Mouse (Mus musculus) MEL (cell line): ENCODE data around the gene Gpr1. TPM values are rescaled to one million over a fixed set of nuclear protein-coding genes. Genes with fewer than 3 reads are reported as not detected.

Source experiments
- DNase-seq: peaks from one replicate; pipeline ENCODE4 v3.0.0; 2011; ENCODE audit warnings: low read depth, low spot score
- H3K27ac ChIP-seq: 2 replicates; pipeline ENCODE4 v1.5.1; 2012; ENCODE audit warnings: low read depth, mild to moderate bottlenecking, control low read depth, low read length, moderate library complexity; ENCODE audit not compliant: control insufficient read depth
- H3K27me3 ChIP-seq, 2 experiments: fragments of 150-350 bp in 1 of 2; sonication (generic) in 1 of 2; 2 replicates each; pipeline ENCODE4 v1.6.1; 2012; ENCODE audit warnings: low read length in 2 of 2, mild to moderate bottlenecking in 2 of 2, improper control_type of control experiment in 1 of 2, moderate library complexity in 1 of 2; ENCODE audit not compliant: insufficient read depth in 2 of 2, control insufficient read depth in 1 of 2
- H3K36me3 ChIP-seq, 2 experiments: 2 replicates each; pipeline ENCODE4 v1.6.1; 2012 to 2014; ENCODE audit warnings: low read length in 2 of 2, improper control_type of control experiment in 1 of 2, inconsistent platforms in 1 of 2, mild to moderate bottlenecking in 1 of 2; ENCODE audit not compliant: insufficient read depth in 2 of 2, control insufficient read depth in 1 of 2
- H3K4me1 ChIP-seq, 2 experiments: fragments of 150-350 bp in 1 of 2; sonication (generic) in 1 of 2; 2 replicates each; pipeline ENCODE4 v1.6.1; 2012; ENCODE audit warnings: low read length in 2 of 2, improper control_type of control experiment in 1 of 2, mild to moderate bottlenecking in 1 of 2; ENCODE audit not compliant: insufficient read depth in 2 of 2, control insufficient read depth in 1 of 2
- H3K4me3 ChIP-seq, 2 experiments: fragments of 150-350 bp in 1 of 2; sonication (generic) in 1 of 2; 2 replicates each; pipeline ENCODE4 v1.5.1; 2012; ENCODE audit warnings: low read depth in 2 of 2, low read length in 2 of 2, mild to moderate bottlenecking in 2 of 2, moderate library complexity in 2 of 2, control low read depth in 1 of 2, improper control_type of control experiment in 1 of 2; ENCODE audit not compliant: control insufficient read depth in 1 of 2, insufficient read depth in 1 of 2
- H3K79me2 ChIP-seq: 2 replicates; pipeline ENCODE4 v1.6.1; 2012; ENCODE audit warnings: mild to moderate bottlenecking, low read length, moderate library complexity; ENCODE audit not compliant: control insufficient read depth, poor library complexity, insufficient read depth
- H3K9ac ChIP-seq: 2 replicates; pipeline ENCODE4 v1.6.1; 2012; ENCODE audit warnings: low read depth, mild to moderate bottlenecking, control low read depth, low read length, moderate library complexity; ENCODE audit not compliant: control insufficient read depth, poor library complexity, severe bottlenecking
- H3K9me3 ChIP-seq: fragments of 150-350 bp; sonication (generic); replicated peaks from 2 replicates; pipeline ENCODE4 v1.6.1; 2012; ENCODE audit warnings: mild to moderate bottlenecking, low read length, improper control_type of control experiment, moderate library complexity; ENCODE audit not compliant: insufficient read depth
- CHD1 ChIP-seq: IDR thresholded peaks from 2 replicates; pipeline ENCODE4 v1.6.1; 2012; ENCODE audit warnings: low read depth, mild to moderate bottlenecking, inconsistent platforms, low read length, improper control_type of control experiment
- CHD2 ChIP-seq: IDR thresholded peaks from 2 replicates; pipeline ENCODE4 v1.6.1; 2011; ENCODE audit warnings: low read length, improper control_type of control experiment
- CTCF ChIP-seq, 3 experiments: IDR thresholded peaks in 2 of 3; conservative IDR thresholded peaks in 1 of 3; 2 replicates each; pipeline ENCODE4 v1.5.1; 2011 to 2012; ENCODE audit warnings: low read length in 3 of 3, low read depth in 2 of 3, mild to moderate bottlenecking in 2 of 3, improper control_type of control experiment in 1 of 3, inconsistent platforms in 1 of 3, mixed read lengths in 1 of 3, moderate library complexity in 1 of 3; ENCODE audit not compliant: control insufficient read depth in 1 of 3, insufficient read depth in 1 of 3, poor library complexity in 1 of 3, severe bottlenecking in 1 of 3
- ELF1 ChIP-seq: IDR thresholded peaks from 2 replicates; pipeline ENCODE4 v1.6.1; 2014; ENCODE audit warnings: low read depth, mild to moderate bottlenecking, inconsistent platforms, low read length, improper control_type of control experiment, moderate library complexity
- ETS1 ChIP-seq: IDR thresholded peaks from 2 replicates; pipeline ENCODE4 v1.6.1; 2012; ENCODE audit warnings: low read depth, mild to moderate bottlenecking, inconsistent platforms, low read length, improper control_type of control experiment, moderate library complexity
- GABPA ChIP-seq: IDR thresholded peaks from 2 replicates; pipeline ENCODE4 v1.6.1; 2012; ENCODE audit warnings: low read depth, mild to moderate bottlenecking, inconsistent platforms, low read length, improper control_type of control experiment, moderate library complexity
- KAT2A ChIP-seq: conservative IDR thresholded peaks from 2 replicates; pipeline ENCODE4 v1.6.1; 2012; ENCODE audit warnings: low read depth, low read length, improper control_type of control experiment, inconsistent platforms
- MAFK ChIP-seq: IDR thresholded peaks from 2 replicates; pipeline ENCODE4 v1.6.1; 2011; ENCODE audit warnings: low read depth, mild to moderate bottlenecking, low read length, improper control_type of control experiment, borderline replicate concordance
- MAX ChIP-seq: IDR thresholded peaks from 2 replicates; pipeline ENCODE4 v1.6.1; 2011; ENCODE audit warnings: low read length, improper control_type of control experiment
- MAZ ChIP-seq: IDR thresholded peaks from 2 replicates; pipeline ENCODE4 v1.6.1; 2012; ENCODE audit warnings: low read depth, mild to moderate bottlenecking, inconsistent platforms, low read length, improper control_type of control experiment
- MEF2A ChIP-seq: IDR thresholded peaks from 2 replicates; pipeline ENCODE4 v1.6.1; 2014; ENCODE audit warnings: low read depth, mild to moderate bottlenecking, inconsistent platforms, low read length, improper control_type of control experiment; ENCODE audit not compliant: poor library complexity, insufficient replicate concordance, severe bottlenecking; ENCODE audit errors: extremely low read depth
- MXI1 ChIP-seq: IDR thresholded peaks from 2 replicates; pipeline ENCODE4 v1.6.1; 2011; ENCODE audit warnings: mild to moderate bottlenecking, low read depth, low read length, improper control_type of control experiment
- MYC ChIP-seq: IDR thresholded peaks from 2 replicates; pipeline ENCODE4 v1.6.1; 2011; ENCODE audit warnings: low read depth, mild to moderate bottlenecking, low read length, improper control_type of control experiment, moderate library complexity
- NELFE ChIP-seq: IDR thresholded peaks from 2 replicates; pipeline ENCODE4 v1.6.1; 2011; ENCODE audit warnings: low read depth, low read length, improper control_type of control experiment
- POLR2A ChIP-seq, 2 experiments: IDR thresholded peaks; 2 replicates each; pipeline ENCODE4 v1.6.1; 2011 to 2012; ENCODE audit warnings: low read length in 2 of 2, mild to moderate bottlenecking in 2 of 2, control low read depth in 1 of 2, improper control_type of control experiment in 1 of 2, low read depth in 1 of 2, moderate library complexity in 1 of 2; ENCODE audit not compliant: control insufficient read depth in 1 of 2, insufficient read depth in 1 of 2, poor library complexity in 1 of 2
- POLR2AphosphoS2 ChIP-seq: IDR thresholded peaks from 2 replicates; pipeline ENCODE4 v1.6.1; 2011; ENCODE audit warnings: low read length, improper control_type of control experiment
- POLR2AphosphoS5 ChIP-seq: IDR thresholded peaks from 2 replicates; pipeline ENCODE4 v1.6.1; 2012; ENCODE audit warnings: low read depth, borderline replicate concordance, mild to moderate bottlenecking, inconsistent platforms, low read length, moderate library complexity, mixed read lengths
- RAD21 ChIP-seq: IDR thresholded peaks from 2 replicates; pipeline ENCODE4 v1.6.1; 2011; ENCODE audit warnings: mild to moderate bottlenecking, low read depth, low read length, improper control_type of control experiment
- RCOR1 ChIP-seq: IDR thresholded peaks from 2 replicates; pipeline ENCODE4 v1.6.1; 2012; ENCODE audit warnings: low read depth, mild to moderate bottlenecking, inconsistent platforms, low read length, improper control_type of control experiment
- SMC3 ChIP-seq: IDR thresholded peaks from 2 replicates; pipeline ENCODE4 v1.6.1; 2011; ENCODE audit warnings: low read depth, low read length, improper control_type of control experiment
- TAL1 ChIP-seq: IDR thresholded peaks from 2 replicates; pipeline ENCODE4 v1.6.1; 2012; ENCODE audit warnings: mild to moderate bottlenecking, inconsistent platforms, low read length, moderate library complexity, mixed read lengths
- TCF12 ChIP-seq: IDR thresholded peaks from 2 replicates; pipeline ENCODE4 v1.6.1; 2014; ENCODE audit warnings: low read depth, mild to moderate bottlenecking, inconsistent platforms, low read length, improper control_type of control experiment, moderate library complexity
- USF1 ChIP-seq: IDR thresholded peaks from 2 replicates; pipeline ENCODE4 v1.6.1; 2014; ENCODE audit warnings: low read depth, mild to moderate bottlenecking, inconsistent platforms, low read length, improper control_type of control experiment, moderate library complexity
- ZKSCAN1 ChIP-seq: IDR thresholded peaks from 2 replicates; pipeline ENCODE4 v1.6.1; 2012; ENCODE audit warnings: low read depth, mild to moderate bottlenecking, inconsistent platforms, low read length, improper control_type of control experiment, moderate library complexity
- ZMIZ1 ChIP-seq: IDR thresholded peaks from 2 replicates; pipeline ENCODE4 v1.6.1; 2012; ENCODE audit warnings: low read depth, mild to moderate bottlenecking, inconsistent platforms, low read length, improper control_type of control experiment, moderate library complexity
- ZNF384 ChIP-seq: IDR thresholded peaks from 2 replicates; pipeline ENCODE4 v1.6.1; 2012; ENCODE audit warnings: low read depth, mild to moderate bottlenecking, inconsistent platforms, low read length, improper control_type of control experiment
- polyA plus RNA-seq, 2 experiments: library from polyadenylated mRNA; stranded (reverse) in 1 of 2; unstranded in 1 of 2; fragments of >175 nt in 1 of 2; fragments of >200 nt in 1 of 2; gene quantifications; 2 replicates each; pipeline versions ENCODE4 v1.2.1 to v1.2.4; 2012; ENCODE audit warnings: low replicate concordance in 2 of 2, low read depth in 1 of 2; ENCODE audit not compliant: insufficient read length in 2 of 2, insufficient read depth in 1 of 2, missing spikeins in 1 of 2
- total RNA-seq: library from RNA; depleted of rRNA; stranded (reverse); fragments of 300-350 nt; gene quantifications from 2 replicates; pipeline ENCODE4 v1.2.3, GENCODE M21; 2012

Gene Gpr1
- total and polyA plus RNA-seq, 3 experiments: 0.04 TPM; not detected in 2

DNA sequence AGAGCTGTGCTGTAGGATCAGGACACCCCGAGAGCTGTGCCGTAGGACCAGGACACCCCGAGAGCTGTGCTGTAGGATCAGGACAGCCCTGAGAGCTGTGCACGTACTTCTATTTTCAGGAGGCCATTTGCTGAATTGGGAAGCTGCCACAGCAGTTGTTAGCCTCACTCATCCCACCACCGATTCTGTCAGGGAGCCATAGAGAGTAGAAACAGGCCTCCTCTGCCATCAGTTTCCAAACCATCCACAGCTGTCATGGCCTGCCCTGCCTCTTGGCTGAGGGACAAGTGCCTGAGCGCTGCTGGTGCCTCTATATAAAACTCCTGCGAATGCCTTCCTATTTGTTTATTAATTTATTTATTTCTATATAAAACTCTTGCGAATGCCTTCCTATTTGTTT, 25.4 kb upstream of the Gpr1 start:
- TF ChIP-seq ETS1 (no peak), GABPA (no peak), MEF2A (no peak), MAZ (no peak), USF1 (no peak), NELFE (no peak), MYC (no peak), CHD1 (no peak), RCOR1 (no peak), CTCF (IDR thresholded peaks at IDR 0.05 in 2 of 3, conservative IDR thresholded peaks at IDR 0.05 in 1 of 3; ENCODE audit: control insufficient read depth in 1 of 3, insufficient read depth in 1 of 3, low read depth in 2 of 3, low read length in 3 of 3, poor library complexity in 1 of 3, severe bottlenecking in 1 of 3) (no peak), ELF1 (no peak), POLR2A (IDR thresholded peaks at IDR 0.05; ENCODE audit: control insufficient read depth in 1 of 2, insufficient read depth in 1 of 2, low read depth in 1 of 2, low read length in 2 of 2, poor library complexity in 1 of 2) (no peak), ZNF384 (no peak), POLR2AphosphoS5 (no peak)
- Histone ChIP-seq H3K9me3 (no peaks in the 10 kb centered on the region), H3K9ac (no peak overlapping the region), H3K79me2 (no peaks in the 10 kb centered on the region), H3K4me3 (no peak overlapping the region), H3K36me3 (no peaks in the 10 kb centered on the region), H3K4me1 (no peaks in the 10 kb centered on the region), H3K27ac (no peak overlapping the region), H3K27me3 (no peaks in the 10 kb centered on the region; a peak in 1 of 4 replicates)
- DNase-seq: no peak

DNA sequence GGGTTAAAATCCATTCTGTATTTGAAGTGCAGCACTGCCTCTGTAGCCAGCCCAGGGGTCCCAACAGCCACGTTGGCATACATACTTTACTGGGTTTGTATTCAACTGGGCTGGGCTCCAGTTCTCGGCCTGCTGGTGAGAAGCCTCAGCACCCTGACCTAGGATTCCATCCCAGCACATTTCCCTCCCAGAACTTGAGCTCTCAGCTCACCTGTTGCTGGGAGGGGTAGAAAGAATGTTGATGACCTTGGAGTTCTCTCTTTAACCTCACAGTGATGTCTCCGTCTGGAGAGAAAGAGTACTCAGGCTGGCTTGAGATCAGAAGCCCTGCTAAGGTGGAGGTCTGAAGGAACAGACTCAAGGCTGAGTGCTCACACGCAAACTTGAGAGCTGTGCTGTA, 25.0 kb upstream of the Gpr1 start:
- no peak overlapping the region for H3K27ac ChIP-seq

More for the DNA sequence above, 25.0 kb upstream of the Gpr1 start:
- no peaks in the 10 kb centered on the region for H3K79me2 ChIP-seq
- no peaks in the 10 kb centered on the region for H3K9me3 ChIP-seq
- no peaks in the 10 kb centered on the region for H3K36me3 ChIP-seq
- no peak overlapping the region for H3K4me3 ChIP-seq
- TF ChIP-seq MAX: no peak
- TF ChIP-seq POLR2A (IDR thresholded peaks at IDR 0.05; ENCODE audit: control insufficient read depth in 1 of 2, insufficient read depth in 1 of 2, low read depth in 1 of 2, low read length in 2 of 2, poor library complexity in 1 of 2): no peak
- no peak for TF ChIP-seq TCF12
- TF ChIP-seq MXI1: no peak
- TF ChIP-seq MEF2A: no peak
- no peak for TF ChIP-seq ZMIZ1
- TF ChIP-seq NELFE: no peak
- no peak for TF ChIP-seq KAT2A
- no peak for TF ChIP-seq RAD21
- TF ChIP-seq ZKSCAN1: no peak
- TF ChIP-seq POLR2AphosphoS5: no peak
- no peak for TF ChIP-seq POLR2AphosphoS2
- TF ChIP-seq MAFK: no peak
- no peak for TF ChIP-seq SMC3
- no peak for TF ChIP-seq TAL1
- TF ChIP-seq ELF1: no peak
- TF ChIP-seq CHD1: no peak
- TF ChIP-seq MYC: no peak
- no peak for TF ChIP-seq CHD2
- no peaks in the 10 kb centered on the region; a peak in 1 of 4 replicates for H3K27me3 ChIP-seq
- no peak overlapping the region for H3K9ac ChIP-seq
- no peak for DNase-seq
- no peaks in the 10 kb centered on the region for H3K4me1 ChIP-seq
